Mouse (Mus musculus): ENCODE measurements at regions not wholly inside any gene's neighbourhood (a gene's known extent, or its start where the extent isn't known, plus 50 kb on each side); places are given as distances from the start of the nearest gene placed in this dataset.

GRCm38 (mm10) chr11:112672086-112672485 lies 109.9 kb upstream of the Sox9 start:
- intact Hi-C loops (cut with DNase I): no loop called here

GRCm38 (mm10) chr11:112690047-112690446 lies 92.0 kb upstream of the Sox9 start:
- intact Hi-C loops (cut with DNase I): loop anchor here (10.0 kb wide), 1 partner anchor 925 kb away; no protein-coding TSS in a partner anchor

GRCm38 (mm10) chr11:112706091-112706490 lies 75.9 kb upstream of the Sox9 start:
- intact Hi-C loops (cut with DNase I): no loop called here

GRCm38 (mm10) chr11:112708119-112708730 lies 73.8 kb upstream of the Sox9 start:
- intact Hi-C loops (cut with DNase I): no loop called here

GRCm38 (mm10) chr11:112711656-112712055 lies 70.4 kb upstream of the Sox9 start:
- intact Hi-C loops (cut with DNase I): no loop called here

GRCm38 (mm10) chr11:112718547-112718946 lies 63.5 kb upstream of the Sox9 start:
- intact Hi-C loops (cut with DNase I): no loop called here

- intact Hi-C loops (cut with DNase I): no loop called here
Observed at GRCm38 (mm10) chr11:112720652-112721051, 61.4 kb upstream of the Sox9 start.

GRCm38 (mm10) chr11:112722936-112723335 lies 59.1 kb upstream of the Sox9 start:
- intact Hi-C loops (cut with DNase I): no loop called here

GRCm38 (mm10) chr11:112728154-112728952 lies 53.7 kb upstream of the Sox9 start:
- intact Hi-C loops (cut with DNase I): no loop called here
